Mouse (Mus musculus): ENCODE results near the gene Abhd15. TPM values are rescaled to one million over a fixed set of nuclear protein-coding genes. Genes with fewer than 3 reads are reported as not detected.

The Abhd15 gene
- polyA plus RNA-seq, 2 experiments, result 0.76 to 2.3 TPM

GRCm38 (mm10) chr11:77492311-77492871, 22.5 kb upstream of the Abhd15 start:
- Histone ChIP-seq H3K9ac (replicated peaks) (peak overlapping the region; percentile 71), H3K27me3 (ENCODE audit: control insufficient read depth, insufficient read depth, low read length) (peaks cover 25% of the 10 kb centered on the region), H3K36me3 (replicated peaks; ENCODE audit: control insufficient read depth, insufficient read depth, low read depth) (no peaks in the 10 kb centered on the region), H3K9me3 (ENCODE audit: control insufficient read depth, low read length) (no peaks in the 10 kb centered on the region), H3K4me3 (ENCODE audit: insufficient read depth in 1 of 2, low read depth in 2 of 2, low read length in 2 of 2) (peak overlapping the region; percentile 62 to 82), H3K27ac (peak overlapping the region; percentile 12), H3K4me1 (replicated peaks; ENCODE audit: control insufficient read depth in 2 of 2, insufficient read depth in 2 of 2, low read length in 1 of 2) (peaks cover 7 to 32% of the 10 kb centered on the region in 2 experiments; a peak in 3 of 4 replicates), H3K4me2 (ENCODE audit: low read depth) (peak overlapping the region; percentile 82)
- DNase-seq (ENCODE audit: low read depth in 3 of 3, low spot score in 3 of 3), result no peak
- ATAC-seq (ENCODE audit: insufficient read depth), result peak; percentile 3; the same call in 1 of the 2 replicates
- 0% methylated on average over 17 of the region's 18 CpGs for WGBS (ENCODE audit: insufficient replicate concordance)
- TF ChIP-seq CTCF (IDR thresholded peaks at IDR 0.05; ENCODE audit: low read depth) (no peak), EP300 (IDR thresholded peaks at IDR 0.05; ENCODE audit: low read depth) (no peak)

- Histone ChIP-seq H3K36me3 (replicated peaks; ENCODE audit: control insufficient read depth, insufficient read depth, low read depth) (no peaks in the 10 kb centered on the region), H3K9ac (replicated peaks) (peak overlapping the region; percentile 71), H3K9me3 (ENCODE audit: control insufficient read depth, low read length) (no peaks in the 10 kb centered on the region), H3K27me3 (ENCODE audit: control insufficient read depth, insufficient read depth, low read length) (peaks cover 25% of the 10 kb centered on the region), H3K27ac (peak overlapping the region; percentile 35), H3K4me3 (ENCODE audit: insufficient read depth in 1 of 2, low read depth in 2 of 2, low read length in 2 of 2) (peak overlapping the region; percentile 62 to 82), H3K4me1 (replicated peaks; ENCODE audit: control insufficient read depth in 2 of 2, insufficient read depth in 2 of 2, low read length in 1 of 2) (peaks cover 7 to 32% of the 10 kb centered on the region in 2 experiments; a peak in 3 of 4 replicates), H3K4me2 (ENCODE audit: low read depth) (peak overlapping the region; percentile 82)
- DNase-seq (ENCODE audit: low read depth in 3 of 3, low spot score in 3 of 3) (peak; percentile 78 to 82 (median 79)), ATAC-seq (ENCODE audit: insufficient read depth) (peak; percentile 81)
- TF ChIP-seq EP300 (IDR thresholded peaks at IDR 0.05; ENCODE audit: low read depth) (no peak), CTCF (IDR thresholded peaks at IDR 0.05; ENCODE audit: low read depth) (peak; percentile 45)
- 0% methylated on average over 30 of the region's 32 CpGs for WGBS (ENCODE audit: insufficient replicate concordance)
These were observed 22.0 kb upstream of the Abhd15 start for GRCm38 (mm10) chr11:77492911-77493332.

GRCm38 (mm10) chr11:77493512-77494343, 21.2 kb upstream of the Abhd15 start, which contains the start of gene Git1:
Gene Git1, plus strand, starts transcription at chr11:77493562.
- no peak for DNase-seq (ENCODE audit: low read depth in 3 of 3, low spot score in 3 of 3)
- Histone ChIP-seq H3K4me3 (ENCODE audit: insufficient read depth in 1 of 2, low read depth in 2 of 2, low read length in 2 of 2) (peak within 1 kb of the TSS; percentile 62 to 82), H3K36me3 (replicated peaks; ENCODE audit: control insufficient read depth, insufficient read depth, low read depth) (no peaks in the 10 kb centered on the region), H3K27me3 (ENCODE audit: control insufficient read depth, insufficient read depth, low read length) (peaks cover 19% of the 10 kb centered on the region), H3K4me2 (ENCODE audit: low read depth) (peak within 1 kb of the TSS; percentile 82), H3K4me1 (replicated peaks; ENCODE audit: control insufficient read depth in 2 of 2, insufficient read depth in 2 of 2, low read length in 1 of 2) (peaks cover 7 to 32% of the 10 kb centered on the region in 2 experiments; a peak in 3 of 4 replicates), H3K27ac (peak within 1 kb of the TSS; percentile 35), H3K9ac (replicated peaks) (peak within 1 kb of the TSS; percentile 71), H3K9me3 (ENCODE audit: control insufficient read depth, low read length) (no peaks in the 10 kb centered on the region)
- ATAC-seq (ENCODE audit: insufficient read depth), result peak; percentile 19; the same call in 1 of the 2 replicates
- no peak for TF ChIP-seq CTCF (IDR thresholded peaks at IDR 0.05; ENCODE audit: low read depth)
- TF ChIP-seq EP300 (IDR thresholded peaks at IDR 0.05; ENCODE audit: low read depth), result no peak
- under 1% methylated on average over 67 of the region's 74 CpGs for whole genome bisulfite sequencing (ENCODE audit: insufficient replicate concordance)

- H3K4me3 ChIP-seq (ENCODE audit: insufficient read depth in 1 of 2, low read depth in 2 of 2, low read length in 2 of 2), result peak overlapping the region; percentile 55 to 82
- H3K27ac ChIP-seq, result no peak overlapping the region
- H3K27me3 ChIP-seq (ENCODE audit: control insufficient read depth, insufficient read depth, low read length), result peaks cover 14% of the 10 kb centered on the region
- peaks cover 7 to 29% of the 10 kb centered on the region in 2 experiments; a peak in 3 of 4 replicates for H3K4me1 ChIP-seq (replicated peaks; ENCODE audit: control insufficient read depth in 2 of 2, insufficient read depth in 2 of 2, low read length in 1 of 2)
- TF ChIP-seq CTCF (IDR thresholded peaks at IDR 0.05; ENCODE audit: low read depth), result no peak
- TF ChIP-seq EP300 (IDR thresholded peaks at IDR 0.05; ENCODE audit: low read depth), result no peak
- ATAC-seq (ENCODE audit: insufficient read depth) (no peak), DNase-seq (ENCODE audit: low read depth in 3 of 3, low spot score in 3 of 3) (no peak)
- no peak overlapping the region for H3K9ac ChIP-seq (replicated peaks)
- no peaks in the 10 kb centered on the region for H3K9me3 ChIP-seq (ENCODE audit: control insufficient read depth, low read length)
- peak overlapping the region; percentile 82 for H3K4me2 ChIP-seq (ENCODE audit: low read depth)
- H3K36me3 ChIP-seq (replicated peaks; ENCODE audit: control insufficient read depth, insufficient read depth, low read depth), result no peaks in the 10 kb centered on the region
- 18% methylated on average over 4 of the region's 4 CpGs for whole genome bisulfite sequencing (ENCODE audit: insufficient replicate concordance)
These were observed 20.6 kb upstream of the Abhd15 start for GRCm38 (mm10) chr11:77494344-77494676.

- Histone ChIP-seq H3K4me3 (ENCODE audit: insufficient read depth in 1 of 2, low read depth in 2 of 2, low read length in 2 of 2) (no peak overlapping the region), H3K4me1 (replicated peaks; ENCODE audit: control insufficient read depth in 2 of 2, insufficient read depth in 2 of 2, low read length in 1 of 2) (peaks cover 7 to 29% of the 10 kb centered on the region in 2 experiments; a peak in 3 of 4 replicates), H3K9me3 (ENCODE audit: control insufficient read depth, low read length) (no peaks in the 10 kb centered on the region), H3K27me3 (ENCODE audit: control insufficient read depth, insufficient read depth, low read length) (peaks cover 10% of the 10 kb centered on the region), H3K36me3 (replicated peaks; ENCODE audit: control insufficient read depth, insufficient read depth, low read depth) (no peaks in the 10 kb centered on the region; the same call in 1 of the 2 replicates), H3K27ac (no peak overlapping the region), H3K9ac (replicated peaks) (no peak overlapping the region), H3K4me2 (ENCODE audit: low read depth) (peak overlapping the region; percentile 82)
- ATAC-seq (ENCODE audit: insufficient read depth) (no peak), DNase-seq (ENCODE audit: low read depth in 3 of 3, low spot score in 3 of 3) (no peak)
- 70% methylated on average over 6 of the region's 6 CpGs for WGBS (ENCODE audit: insufficient replicate concordance)
- TF ChIP-seq EP300 (IDR thresholded peaks at IDR 0.05; ENCODE audit: low read depth) (no peak), CTCF (IDR thresholded peaks at IDR 0.05; ENCODE audit: low read depth) (no peak)
These were observed 20.1 kb upstream of the Abhd15 start for GRCm38 (mm10) chr11:77494782-77495181.

Measured in liver, embryonic 14.5 days (tissue).